Mouse (Mus musculus) hindbrain, embryonic 15.5 days (tissue): ENCODE results near the gene Ptprk. TPM values are rescaled to one million over a fixed set of nuclear protein-coding genes. Genes with fewer than 3 reads are reported as not detected.

Experiments
- ATAC-seq: fragments of 200-750 bp; cut with Nextera tagmentation; 2 replicates; pipeline ENCODE4 v1.8.0; 2017; ENCODE audit warnings: low read depth, moderate number of reproducible peaks, moderate TSS enrichment; ENCODE audit not compliant: low FRiP score
- H3K27ac ChIP-seq: fragments of 300-500 bp; sonication (generic); replicated peaks from 2 replicates; pipeline ENCODE4 v1.5.1; 2015; ENCODE audit warnings: mild to moderate bottlenecking, inconsistent platforms
- H3K27me3 ChIP-seq: fragments of 300-500 bp; sonication (generic); 2 replicates; pipeline ENCODE4 v1.6.1; 2015; ENCODE audit warnings: control low read depth, inconsistent platforms
- H3K36me3 ChIP-seq: fragments of 300-500 bp; sonication (generic); 2 replicates; pipeline ENCODE4 v1.6.1; 2015; ENCODE audit warnings: control low read depth, inconsistent platforms
- H3K4me1 ChIP-seq: fragments of 300-500 bp; sonication (generic); replicated peaks from 2 replicates; pipeline ENCODE4 v1.6.1; 2015; ENCODE audit warnings: control low read depth, inconsistent platforms
- H3K4me2 ChIP-seq: fragments of 300-500 bp; sonication (generic); 2 replicates; pipeline ENCODE4 v1.6.1; 2015; ENCODE audit warnings: moderate library complexity, mild to moderate bottlenecking, inconsistent platforms
- H3K4me3 ChIP-seq: fragments of 300-500 bp; sonication (generic); 2 replicates; pipeline ENCODE4 v1.5.1; 2015; ENCODE audit warnings: mild to moderate bottlenecking, inconsistent platforms
- H3K9ac ChIP-seq: fragments of 300-500 bp; sonication (generic); 2 replicates; pipeline ENCODE4 v1.6.1; 2015; ENCODE audit warnings: inconsistent platforms
- H3K9me3 ChIP-seq: fragments of 300-500 bp; sonication (generic); 2 replicates; pipeline ENCODE4 v1.6.1; 2016; ENCODE audit warnings: control low read depth, inconsistent platforms
- WGBS: fragments of 180-500 bp; shearing (Covaris S2); methylation state at CpG from one replicate; pipeline ENCODE4 v1.1.7; 2015; 5-methylcytosine and 5-hydroxymethylcytosine counted together
- polyA plus RNA-seq: library from polyadenylated mRNA; unstranded; fragments of >200 nt; fragmentation: Nextera tagmentation; extraction: Ambion mirVana; gene quantifications from 2 replicates; pipeline ENCODE4 v1.2.1, GENCODE M21; 2015

Ptprk gene
- polyA plus RNA-seq, result 30.1 and 33.6 TPM in 2 replicates

DNA sequence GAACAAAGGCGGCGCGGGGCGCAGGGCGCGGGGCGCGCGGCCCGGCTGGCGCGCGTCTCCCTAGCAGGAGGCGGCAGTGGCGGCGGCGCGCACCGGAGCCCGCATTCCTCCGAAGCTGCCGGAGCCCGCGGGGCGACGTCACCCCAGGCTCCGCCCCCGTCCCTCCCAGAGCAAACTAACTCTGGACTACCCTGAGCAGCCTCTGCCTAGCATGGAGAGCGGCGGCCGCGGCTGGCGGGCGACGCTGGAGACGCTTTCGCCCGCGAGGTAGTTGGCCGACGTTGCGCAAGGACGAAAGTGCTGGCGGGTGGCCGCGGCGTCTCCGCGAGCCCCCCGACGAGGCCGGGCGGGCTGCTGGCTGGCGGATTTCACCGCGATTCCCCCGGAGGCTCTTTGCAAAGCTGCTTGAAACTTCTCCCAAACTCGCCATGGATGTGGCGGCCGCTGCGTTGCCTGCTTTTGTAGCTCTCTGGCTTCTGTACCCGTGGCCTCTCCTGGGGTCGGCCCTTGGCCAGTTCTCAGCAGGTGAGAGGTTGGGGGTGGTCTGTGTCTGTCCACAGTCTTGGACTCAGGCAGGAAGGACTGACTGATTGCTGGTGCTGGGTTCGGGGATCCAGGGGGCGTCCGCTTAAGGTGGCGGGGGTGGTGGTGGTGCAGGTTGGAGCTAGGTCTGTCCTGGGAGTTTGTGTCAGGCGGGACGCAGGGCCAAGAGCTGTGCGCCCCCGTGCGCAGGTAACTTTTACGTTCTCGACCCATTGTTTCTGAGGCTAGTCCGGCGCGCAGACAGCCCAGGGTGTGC, at the start of gene Ptprk:
TSS of gene Ptprk (plus strand) at position 168 of the 799 bp plus-strand sequence.
- H3K36me3 ChIP-seq, result no peaks in the 10 kb centered on the region
- peak; percentile 97 for ATAC-seq
- peaks cover 21% of the 10 kb centered on the region for H3K4me1 ChIP-seq
- peak within 1 kb of the TSS; percentile 94 for H3K4me2 ChIP-seq
- H3K27ac ChIP-seq, result peak within 1 kb of the TSS; percentile 90
- peak within 1 kb of the TSS; percentile 78 for H3K9ac ChIP-seq
- H3K4me3 ChIP-seq, result peak within 1 kb of the TSS; percentile 76
- H3K27me3 ChIP-seq, result no peaks in the 10 kb centered on the region
- WGBS, result under 1% methylated on average over 73 of the region's 77 CpGs
- no peaks in the 10 kb centered on the region for H3K9me3 ChIP-seq

GRCm38 (mm10) chr10:28027791-28028190, 46.8 kb upstream of the Ptprk start:
- no peak overlapping the region for H3K4me3 ChIP-seq
- ATAC-seq, result no peak
- WGBS, result 75% methylated on average over 2 of the region's 2 CpGs
- no peak overlapping the region for H3K9ac ChIP-seq
- H3K36me3 ChIP-seq, result no peaks in the 10 kb centered on the region
- no peaks in the 10 kb centered on the region for H3K9me3 ChIP-seq
- no peaks in the 10 kb centered on the region for H3K4me1 ChIP-seq
- H3K27me3 ChIP-seq, result no peaks in the 10 kb centered on the region
- H3K4me2 ChIP-seq, result no peak overlapping the region
- no peak overlapping the region for H3K27ac ChIP-seq

DNA sequence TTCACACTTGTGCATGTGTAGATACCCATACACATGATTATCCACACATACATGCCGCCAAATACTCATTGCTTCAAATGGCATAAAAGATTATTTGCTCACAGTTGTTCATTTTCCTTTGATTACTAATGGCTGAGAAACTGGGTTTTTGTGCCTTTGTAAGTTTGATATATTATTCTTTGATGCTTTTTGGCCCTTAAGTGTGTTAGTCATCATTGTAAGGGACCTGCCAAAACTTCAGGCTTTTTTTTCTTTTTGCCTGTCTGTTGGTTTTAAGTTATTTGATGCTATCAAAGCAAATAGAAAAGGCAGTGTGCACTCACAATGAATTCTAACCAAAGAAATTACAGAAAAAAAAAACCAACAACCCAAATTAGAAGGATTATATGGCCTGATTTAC, 38.2 kb upstream of the Ptprk start:
- H3K27me3 ChIP-seq, result no peaks in the 10 kb centered on the region

GRCm38 (mm10) chr10:28054764-28055163, 19.9 kb upstream of the Ptprk start:
- Histone ChIP-seq H3K9ac (no peak overlapping the region), H3K27ac (no peak overlapping the region), H3K27me3 (no peaks in the 10 kb centered on the region), H3K4me3 (no peak overlapping the region), H3K4me1 (no peaks in the 10 kb centered on the region), H3K4me2 (no peak overlapping the region), H3K36me3 (no peaks in the 10 kb centered on the region), H3K9me3 (no peaks in the 10 kb centered on the region)
- 80% methylated on average over 4 of the region's 4 CpGs for WGBS
- ATAC-seq, result no peak

More for the DNA sequence above, 38.2 kb upstream of the Ptprk start:
- no peaks in the 10 kb centered on the region for H3K4me1 ChIP-seq
- WGBS, result 97% methylated on average over 1 of the region's 1 CpGs
- H3K9ac ChIP-seq, result no peak overlapping the region
- no peaks in the 10 kb centered on the region for H3K9me3 ChIP-seq
- ATAC-seq, result no peak
- no peak overlapping the region for H3K4me2 ChIP-seq
- H3K27ac ChIP-seq, result no peak overlapping the region
- no peaks in the 10 kb centered on the region for H3K36me3 ChIP-seq
- no peak overlapping the region for H3K4me3 ChIP-seq

DNA sequence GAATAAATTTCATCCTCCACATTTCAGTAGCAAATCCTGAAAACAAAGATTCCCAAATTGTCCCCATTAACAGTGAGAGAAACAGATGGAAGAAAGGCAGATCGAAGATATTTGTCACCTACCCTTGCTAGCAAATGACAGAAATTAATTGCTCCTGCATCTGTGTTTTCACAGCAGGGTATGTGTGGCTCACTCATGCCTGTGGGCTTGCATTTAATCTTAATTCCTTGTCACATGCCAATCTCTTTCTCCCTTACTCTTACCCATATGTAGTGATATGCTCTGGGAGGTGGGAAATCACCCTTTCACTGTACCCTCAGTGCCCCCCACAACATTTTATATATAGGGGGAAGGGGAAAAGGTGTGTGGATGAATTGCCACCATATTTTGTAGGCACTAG, 15.4 kb upstream of the Ptprk start:
- ATAC-seq, result no peak
- Histone ChIP-seq H3K4me2 (no peak overlapping the region), H3K9me3 (no peaks in the 10 kb centered on the region), H3K9ac (no peak overlapping the region), H3K4me3 (no peak overlapping the region), H3K36me3 (no peaks in the 10 kb centered on the region), H3K4me1 (no peaks in the 10 kb centered on the region), H3K27me3 (no peaks in the 10 kb centered on the region), H3K27ac (no peak overlapping the region)
- WGBS, result 64% methylated on average over 1 of the region's 1 CpGs

GRCm38 (mm10) chr10:28067997-28068396, 6.6 kb upstream of the Ptprk start:
- Histone ChIP-seq H3K36me3 (no peaks in the 10 kb centered on the region), H3K4me3 (no peak overlapping the region), H3K4me2 (no peak overlapping the region), H3K4me1 (no peaks in the 10 kb centered on the region), H3K27me3 (no peaks in the 10 kb centered on the region), H3K9ac (no peak overlapping the region), H3K27ac (no peak overlapping the region), H3K9me3 (no peaks in the 10 kb centered on the region)
- no peak for ATAC-seq
- WGBS, result 88% methylated on average over 5 of the region's 5 CpGs

GRCm38 (mm10) chr10:28073991-28074652, 498 bp upstream of the Ptprk start:
- under 1% methylated on average over 26 of the region's 26 CpGs for WGBS
- Histone ChIP-seq H3K4me3 (peak overlapping the region; percentile 76), H3K9ac (peak overlapping the region; percentile 78), H3K9me3 (no peaks in the 10 kb centered on the region), H3K27me3 (no peaks in the 10 kb centered on the region), H3K36me3 (no peaks in the 10 kb centered on the region), H3K4me1 (peaks cover 18% of the 10 kb centered on the region), H3K27ac (peak overlapping the region; percentile 90), H3K4me2 (peak overlapping the region; percentile 94)
- ATAC-seq, result 0 out of 2 replicates have a peak, but pooled peaks have one; percentile 12

GRCm38 (mm10) chr10:28075491-28076035, 943 bp downstream of the Ptprk start:
- peaks cover 21% of the 10 kb centered on the region for H3K4me1 ChIP-seq
- H3K4me3 ChIP-seq, result peak overlapping the region; percentile 76
- H3K27ac ChIP-seq, result peak overlapping the region; percentile 90
- WGBS, result under 1% methylated on average over 22 of the region's 22 CpGs
- H3K9ac ChIP-seq, result peak overlapping the region; percentile 78
- no peaks in the 10 kb centered on the region for H3K27me3 ChIP-seq
- no peaks in the 10 kb centered on the region for H3K36me3 ChIP-seq
- no peaks in the 10 kb centered on the region for H3K9me3 ChIP-seq
- H3K4me2 ChIP-seq, result peak overlapping the region; percentile 94
- peak; percentile 10; the same call in 1 of the 2 replicates for ATAC-seq

- no peak for ATAC-seq
- H3K9me3 ChIP-seq, result no peaks in the 10 kb centered on the region
- 1% methylated on average over 30 of the region's 30 CpGs for whole genome bisulfite sequencing
Measured at GRCm38 (mm10) chr10:28076036-28076855, 1.6 kb downstream of the Ptprk start.

GRCm38 (mm10) chr10:28078270-28078669, 3.6 kb downstream of the Ptprk start:
- H3K36me3 ChIP-seq, result no peaks in the 10 kb centered on the region
- no peak overlapping the region for H3K27ac ChIP-seq
- H3K9me3 ChIP-seq, result no peaks in the 10 kb centered on the region
- 0 out of 2 replicates have a peak overlapping the region, but pooled peaks have one; percentile 22 for H3K9ac ChIP-seq
- H3K4me2 ChIP-seq, result peak overlapping the region; percentile 26
- H3K27me3 ChIP-seq, result no peaks in the 10 kb centered on the region
- no peak for ATAC-seq
- WGBS, result 82% methylated on average over 1 of the region's 1 CpGs
- H3K4me3 ChIP-seq, result peak overlapping the region; percentile 12; the same call in 1 of the 2 replicates
- H3K4me1 ChIP-seq, result peaks cover 23% of the 10 kb centered on the region

More at GRCm38 (mm10) chr10:28076036-28076855, 1.6 kb downstream of the Ptprk start:
- Histone ChIP-seq H3K4me3 (peak overlapping the region; percentile 76), H3K36me3 (no peaks in the 10 kb centered on the region), H3K9ac (peak overlapping the region; percentile 78), H3K27ac (peak overlapping the region; percentile 90), H3K4me2 (peak overlapping the region; percentile 94), H3K27me3 (no peaks in the 10 kb centered on the region), H3K4me1 (peaks cover 23% of the 10 kb centered on the region)

- no peak for ATAC-seq
Measured at GRCm38 (mm10) chr10:28081221-28081620, 6.6 kb downstream of the Ptprk start.

More at GRCm38 (mm10) chr10:28081221-28081620, 6.6 kb downstream of the Ptprk start:
- Histone ChIP-seq H3K9ac (no peak overlapping the region), H3K9me3 (no peaks in the 10 kb centered on the region), H3K4me2 (no peak overlapping the region), H3K27me3 (no peaks in the 10 kb centered on the region), H3K36me3 (no peaks in the 10 kb centered on the region), H3K27ac (no peak overlapping the region), H3K4me1 (0 out of 2 replicates have a peak, but pooled peaks cover 12% of the 10 kb centered on the region), H3K4me3 (no peak overlapping the region)
- WGBS, result 93% methylated on average over 2 of the region's 2 CpGs
